Comparison of ENCODE assay signal across 21 mouse cellular contexts in genomic region chr15:7217273-7217598, GRCm38 (mm10).
DNase-seq lines count a peak whose midpoint lies in the region; ATAC-seq and TF ChIP-seq lines count a peak whose summit lies in the region.
"Had no signal": no experiment of that assay in that cellular context is flagged by ENCODE, and none has a peak within 500 bp of the region (broad histone marks: within the 10 kb centered on the region; RNA-seq: fewer than 3 reads in every experiment).

No protein-coding gene starts in this region.

- peak; percentile 42 for DNase-seq in forebrain, embryonic 11.5 days (ENCODE audit: low spot score)
- no peak for DNase-seq in forebrain, embryonic 14.5 days (ENCODE audit: low spot score)
- DNase-seq in lung, adult 18-20 months, result no peak
- no peak for DNase-seq in MEL (ENCODE audit: low read depth, low spot score)
- no peak for DNase-seq in ovary, adult 18-20 months (ENCODE audit: low spot score)
- DNase-seq: adrenal gland, adult 8-10 months; adrenal gland, postnatal 36 days; cerebellum, adult 2 months; cerebellum, postnatal 14 days; gastrocnemius, postnatal 10 days; heart, postnatal 10 days had no signal

- TF ChIP-seq POLR2A in MEL (IDR thresholded peaks at IDR 0.05; ENCODE audit: control insufficient read depth in 1 of 2, insufficient read depth in 1 of 2, low read depth in 1 of 2, low read length in 2 of 2, poor library complexity in 1 of 2) (no peak), myocyte (IDR thresholded peaks at IDR 0.05; ENCODE audit: insufficient read length, low read depth) (no peak)

- no peak for ATAC-seq in forebrain, embryonic 11.5 days (replicated peaks; ENCODE audit: low FRiP score)
- no peak for ATAC-seq in forebrain, embryonic 14.5 days
- no peak for ATAC-seq in lung, embryonic 15.5 days (ENCODE audit: borderline replicate concordance, extremely low read depth, low FRiP score, low TSS enrichment)
- ATAC-seq: forebrain, embryonic 16.5 days; intestine, embryonic 15.5 days had no signal

- H3ac ChIP-seq in myocyte (ENCODE audit: control insufficient read depth, insufficient read length), result no peak overlapping the region

- no peak overlapping the region for H3K27ac ChIP-seq in forebrain, embryonic 11.5 days (ENCODE audit: low read depth, low read length)
- H3K27ac ChIP-seq in forebrain, embryonic 14.5 days (ENCODE audit: low read depth, low read length), result no peak overlapping the region
- peak overlapping the region; percentile 46; the same call in 1 of the 2 replicates for H3K27ac ChIP-seq in lung, embryonic 15.5 days
- H3K27ac ChIP-seq in MEL (ENCODE audit: control insufficient read depth, low read depth, low read length), result no peak overlapping the region
- H3K27ac ChIP-seq: embryonic facial prominence, embryonic 15.5 days; forebrain, embryonic 10.5 days; hindbrain, embryonic 10.5 days; hindbrain, embryonic 14.5 days; intestine, embryonic 15.5 days had no signal

- no peak for TF ChIP-seq CTCF in MEL (IDR thresholded peaks at IDR 0.05 in 2 of 3, conservative IDR thresholded peaks at IDR 0.05 in 1 of 3; ENCODE audit: control insufficient read depth in 1 of 3, insufficient read depth in 1 of 3, low read depth in 2 of 3, low read length in 3 of 3, poor library complexity in 1 of 3, severe bottlenecking in 1 of 3)

- H3K4me1 ChIP-seq in forebrain, embryonic 11.5 days (replicated peaks; ENCODE audit: control insufficient read depth, insufficient read depth, low read length), result 0 out of 2 replicates have a peak, but pooled peaks cover 2% of the 10 kb centered on the region
- peaks cover 2% of the 10 kb centered on the region; the same call in 1 of the 2 replicates for H3K4me1 ChIP-seq in forebrain, embryonic 14.5 days (ENCODE audit: control insufficient read depth, insufficient read depth, low read length)
- H3K4me1 ChIP-seq in lung, embryonic 15.5 days, result peaks cover 35% of the 10 kb centered on the region
- peaks cover 0 to 8% of the 10 kb centered on the region in 2 experiments; a peak in 2 of 4 replicates for H3K4me1 ChIP-seq in MEL (ENCODE audit: control insufficient read depth in 1 of 2, insufficient read depth in 2 of 2, low read length in 2 of 2)

- no peak for TF ChIP-seq RAD21 in MEL (IDR thresholded peaks at IDR 0.05; ENCODE audit: low read depth, low read length)

- H3K4me2 ChIP-seq in forebrain, embryonic 11.5 days (ENCODE audit: low read depth, low read length, severe bottlenecking), result no peak overlapping the region
- H3K4me2 ChIP-seq in forebrain, embryonic 14.5 days (ENCODE audit: low read length), result no peak overlapping the region
- no peak overlapping the region for H3K4me2 ChIP-seq in lung, embryonic 15.5 days
- peak overlapping the region; percentile 54 for H3K4me2 ChIP-seq in myocyte (ENCODE audit: low read depth)
- H3K4me2 ChIP-seq: embryonic facial prominence, embryonic 15.5 days; heart, embryonic 12.5 days; hindbrain, embryonic 14.5 days; intestine, embryonic 15.5 days had no signal

- H3K79me2 ChIP-seq in MEL (ENCODE audit: control insufficient read depth, insufficient read depth, low read length, poor library complexity) (no peaks in the 10 kb centered on the region), myocyte (ENCODE audit: control insufficient read depth, insufficient read depth) (no peaks in the 10 kb centered on the region)

- H3K27me3 ChIP-seq in forebrain, embryonic 11.5 days (ENCODE audit: control insufficient read depth, insufficient read depth, low read length), result no peaks in the 10 kb centered on the region
- no peaks in the 10 kb centered on the region for H3K27me3 ChIP-seq in forebrain, embryonic 14.5 days (replicated peaks; ENCODE audit: control insufficient read depth, insufficient read depth, low read length)
- H3K27me3 ChIP-seq in lung, embryonic 15.5 days, result no peaks in the 10 kb centered on the region
- H3K27me3 ChIP-seq in MEL (ENCODE audit: control insufficient read depth in 1 of 2, insufficient read depth in 2 of 2, low read length in 2 of 2), result 0 out of 4 replicates have a peak, but pooled peaks cover 2 to 3% of the 10 kb centered on the region in 2 experiments
- no peaks in the 10 kb centered on the region for H3K27me3 ChIP-seq in myocyte (ENCODE audit: control insufficient read depth, insufficient read depth, insufficient read length)
- H3K27me3 ChIP-seq: embryonic facial prominence, embryonic 15.5 days; heart, embryonic 12.5 days; intestine, embryonic 15.5 days had no signal

- no peaks in the 10 kb centered on the region for H3K9me3 ChIP-seq in forebrain, embryonic 11.5 days (ENCODE audit: control insufficient read depth, low read length)
- no peaks in the 10 kb centered on the region for H3K9me3 ChIP-seq in forebrain, embryonic 14.5 days (replicated peaks; ENCODE audit: control insufficient read depth, low read length)
- no peaks in the 10 kb centered on the region for H3K9me3 ChIP-seq in lung, embryonic 15.5 days
- no peaks in the 10 kb centered on the region for H3K9me3 ChIP-seq in MEL (replicated peaks; ENCODE audit: insufficient read depth, low read length)
- H3K9me3 ChIP-seq: embryonic facial prominence, embryonic 15.5 days; forebrain, embryonic 10.5 days; heart, embryonic 12.5 days; hindbrain, embryonic 10.5 days; intestine, embryonic 15.5 days had no signal

- no peak for TF ChIP-seq EP300 in MEL (IDR thresholded peaks at IDR 0.05; ENCODE audit: low read depth in 1 of 2, low read length in 2 of 2)

- H3K9ac ChIP-seq in forebrain, embryonic 11.5 days (ENCODE audit: low read length), result no peak overlapping the region
- no peak overlapping the region for H3K9ac ChIP-seq in forebrain, embryonic 14.5 days (ENCODE audit: low read length)
- no peak overlapping the region for H3K9ac ChIP-seq in lung, embryonic 15.5 days
- no peak overlapping the region for H3K9ac ChIP-seq in MEL (ENCODE audit: control insufficient read depth, low read depth, low read length, poor library complexity, severe bottlenecking)
- H3K9ac ChIP-seq: embryonic facial prominence, embryonic 15.5 days; heart, embryonic 12.5 days; hindbrain, embryonic 14.5 days; intestine, embryonic 15.5 days had no signal

- no peak overlapping the region for H3K4me3 ChIP-seq in forebrain, embryonic 11.5 days (ENCODE audit: low read depth, low read length)
- H3K4me3 ChIP-seq in forebrain, embryonic 14.5 days (ENCODE audit: low read depth, low read length), result no peak overlapping the region
- H3K4me3 ChIP-seq in lung, embryonic 15.5 days, result no peak overlapping the region
- H3K4me3 ChIP-seq in MEL (ENCODE audit: control insufficient read depth in 1 of 2, insufficient read depth in 1 of 2, low read depth in 2 of 2, low read length in 2 of 2) (no peak overlapping the region), myocyte (no peak overlapping the region)
- H3K4me3 ChIP-seq: embryonic facial prominence, embryonic 15.5 days; erythroblast, embryonic 14.5 days; forebrain, embryonic 10.5 days; heart, embryonic 12.5 days; hindbrain, embryonic 10.5 days; intestine, embryonic 15.5 days had no signal

- 79% methylated on average over 6 of the region's 6 CpGs for WGBS in forebrain, embryonic 11.5 days
- 91% methylated on average over 6 of the region's 6 CpGs for WGBS in forebrain, embryonic 14.5 days
- WGBS in lung, embryonic 15.5 days, result 72% methylated on average over 6 of the region's 6 CpGs

- H3K36me3 ChIP-seq in forebrain, embryonic 11.5 days (ENCODE audit: control insufficient read depth, insufficient read depth, low read length), result no peaks in the 10 kb centered on the region
- no peaks in the 10 kb centered on the region for H3K36me3 ChIP-seq in forebrain, embryonic 14.5 days (ENCODE audit: control insufficient read depth, insufficient read depth, low read length)
- no peaks in the 10 kb centered on the region for H3K36me3 ChIP-seq in lung, embryonic 15.5 days
- H3K36me3 ChIP-seq in MEL (ENCODE audit: control insufficient read depth in 1 of 2, insufficient read depth in 2 of 2, low read length in 2 of 2) (peaks cover 0 to 7% of the 10 kb centered on the region in 2 experiments; a peak in 2 of 4 replicates), myocyte (ENCODE audit: control insufficient read depth, insufficient read depth) (no peaks in the 10 kb centered on the region)
- H3K36me3 ChIP-seq: embryonic facial prominence, embryonic 15.5 days; forebrain, embryonic 10.5 days; heart, embryonic 12.5 days; hindbrain, embryonic 10.5 days; intestine, embryonic 15.5 days had no signal

TF ChIP-seq in MEL, 35 proteins besides CTCF, POLR2A, EP300 and RAD21:
- no peak for TF ChIP-seq CHD1 (IDR thresholded peaks at IDR 0.05; ENCODE audit: low read depth, low read length)
- TF ChIP-seq MAX (IDR thresholded peaks at IDR 0.05; ENCODE audit: low read length), result 0 out of 2 replicates have a peak, but pooled peaks have one; percentile 32

TF ChIP-seq in myocyte, 11 proteins besides CTCF, POLR2A, EP300 and RAD21:
- no peak for TF ChIP-seq REST (IDR thresholded peaks at IDR 0.05; ENCODE audit: insufficient read depth, insufficient read length)
- TF ChIP-seq MAX (IDR thresholded peaks at IDR 0.05; ENCODE audit: low read depth), result no peak
- TF ChIP-seq MYOD1 (IDR thresholded peaks at IDR 0.05; ENCODE audit: control insufficient read depth in 1 of 3, insufficient read length in 2 of 3, low read depth in 2 of 3), result peak in 2 of 3 experiments; percentile 60 to 90
